Mouse (Mus musculus) neural tube, embryonic 14.5 days (tissue): ENCODE results near the gene Ofcc1. TPM values are rescaled to one million over a fixed set of nuclear protein-coding genes. Genes with fewer than 3 reads are reported as not detected.

ENCODE experiments used
- ATAC-seq: fragments of 200-750 bp; cut with Nextera tagmentation; 2 replicates; pipeline ENCODE4 v1.8.0; 2017; ENCODE audit warnings: low read depth, mild to moderate bottlenecking, moderate TSS enrichment, moderate library complexity
- H3K27ac ChIP-seq: fragments of 300-500 bp; sonication (generic); 2 replicates; pipeline ENCODE4 v1.5.1; 2014; ENCODE audit warnings: low read depth, mild to moderate bottlenecking, control low read depth, low read length, moderate library complexity, mixed read lengths
- H3K27me3 ChIP-seq: fragments of 300-500 bp; sonication (generic); 2 replicates; pipeline ENCODE4 v1.6.1; 2014; ENCODE audit warnings: low read length; ENCODE audit not compliant: control insufficient read depth, insufficient read depth
- H3K36me3 ChIP-seq: fragments of 300-500 bp; sonication (generic); 2 replicates; pipeline ENCODE4 v1.6.1; 2014; ENCODE audit warnings: low read length, mixed read lengths; ENCODE audit not compliant: control insufficient read depth, insufficient read depth
- H3K4me1 ChIP-seq: fragments of 300-500 bp; sonication (generic); 2 replicates; pipeline ENCODE4 v1.6.1; 2014; ENCODE audit warnings: low read length; ENCODE audit not compliant: control insufficient read depth, insufficient read depth
- H3K4me2 ChIP-seq: fragments of 300-500 bp; sonication (generic); 2 replicates; pipeline ENCODE4 v1.6.1; 2014; ENCODE audit warnings: mild to moderate bottlenecking, low read depth, low read length, control low read depth
- H3K4me3 ChIP-seq: fragments of 300-500 bp; sonication (generic); 2 replicates; pipeline ENCODE4 v1.5.1; 2014; ENCODE audit warnings: low read depth, low read length, control low read depth, mixed read lengths
- H3K9ac ChIP-seq: fragments of 300-500 bp; sonication (generic); replicated peaks from 2 replicates; pipeline ENCODE4 v1.6.1; 2014; ENCODE audit warnings: low read depth, mild to moderate bottlenecking, control low read depth, low read length, mixed read lengths
- H3K9me3 ChIP-seq: fragments of 300-500 bp; sonication (generic); 2 replicates; pipeline ENCODE4 v1.6.1; 2016; ENCODE audit warnings: low read length; ENCODE audit not compliant: control insufficient read depth
- WGBS: fragments of 180-500 bp; shearing (Covaris S2); extraction: QIAGEN DNeasy Blood & Tissue Kit; methylation state at CpG from one replicate; pipeline ENCODE4 v1.1.7; 2014; 5-methylcytosine and 5-hydroxymethylcytosine counted together
- polyA plus RNA-seq: library from polyadenylated mRNA; unstranded; fragments of >200 nt; fragmentation: Nextera tagmentation; extraction: Ambion mirVana; gene quantifications from 2 replicates; pipeline ENCODE4 v1.2.1, GENCODE M21; 2014

The Ofcc1 gene
- polyA plus RNA-seq, 1 experiment from 2014 or later = 0.16 TPM

DNA sequence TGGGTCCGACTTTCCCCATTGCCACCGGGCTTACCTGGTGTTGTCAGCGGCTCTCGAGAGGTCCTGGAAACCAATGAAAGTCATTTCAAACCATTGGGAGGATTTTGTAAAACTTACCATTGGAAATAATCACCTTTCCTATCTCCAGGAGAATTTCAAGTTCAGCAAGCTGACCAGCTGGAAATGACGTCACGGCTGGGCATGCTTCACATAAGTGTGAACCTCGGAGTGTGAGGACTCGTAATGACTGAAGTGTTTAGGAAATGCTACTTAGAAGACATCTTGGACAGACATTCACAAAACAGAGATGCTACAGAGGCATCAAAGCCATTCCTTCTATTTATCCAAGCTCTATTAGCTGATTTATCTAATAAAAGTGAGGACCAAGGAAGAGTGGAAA lies 361.0 kb downstream of the Ofcc1 start:
- H3K4me1 ChIP-seq = no peaks in the 10 kb centered on the region
- ATAC-seq = no peak
- H3K4me3 ChIP-seq = no peak overlapping the region
- H3K27me3 ChIP-seq = no peaks in the 10 kb centered on the region
- H3K27ac ChIP-seq = no peak overlapping the region
- no peaks in the 10 kb centered on the region for H3K36me3 ChIP-seq
- WGBS = 85% methylated on average over 8 of the region's 8 CpGs
- no peak overlapping the region for H3K4me2 ChIP-seq
- no peaks in the 10 kb centered on the region for H3K9me3 ChIP-seq
- no peak overlapping the region for H3K9ac ChIP-seq

DNA sequence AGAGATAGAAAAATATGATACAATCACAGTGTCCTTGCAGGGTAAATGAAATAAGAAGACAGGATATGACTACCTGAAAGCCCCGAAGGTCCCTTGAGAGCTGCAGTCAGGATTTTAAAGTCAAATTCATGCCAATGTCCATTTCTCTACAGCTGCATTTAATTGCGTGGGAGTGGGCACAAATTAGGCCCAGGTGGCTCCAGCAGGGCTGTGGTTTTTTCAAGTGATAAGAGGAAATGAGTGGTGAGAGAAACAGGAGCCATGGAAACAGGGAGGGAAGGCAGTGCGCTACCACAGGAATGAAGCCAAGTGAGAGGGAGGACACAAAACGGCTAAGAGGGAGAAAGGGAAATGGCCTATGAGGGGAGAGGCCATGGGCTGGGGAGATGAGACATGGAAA lies 363.3 kb downstream of the Ofcc1 start:
- WGBS = 80% methylated on average over 4 of the region's 4 CpGs
- no peaks in the 10 kb centered on the region for H3K4me1 ChIP-seq
- H3K9ac ChIP-seq = no peak overlapping the region
- H3K4me2 ChIP-seq = no peak overlapping the region
- H3K27me3 ChIP-seq = no peaks in the 10 kb centered on the region
- no peaks in the 10 kb centered on the region for H3K9me3 ChIP-seq
- no peak for ATAC-seq
- H3K36me3 ChIP-seq = no peaks in the 10 kb centered on the region
- no peak overlapping the region for H3K27ac ChIP-seq
- no peak overlapping the region for H3K4me3 ChIP-seq

DNA sequence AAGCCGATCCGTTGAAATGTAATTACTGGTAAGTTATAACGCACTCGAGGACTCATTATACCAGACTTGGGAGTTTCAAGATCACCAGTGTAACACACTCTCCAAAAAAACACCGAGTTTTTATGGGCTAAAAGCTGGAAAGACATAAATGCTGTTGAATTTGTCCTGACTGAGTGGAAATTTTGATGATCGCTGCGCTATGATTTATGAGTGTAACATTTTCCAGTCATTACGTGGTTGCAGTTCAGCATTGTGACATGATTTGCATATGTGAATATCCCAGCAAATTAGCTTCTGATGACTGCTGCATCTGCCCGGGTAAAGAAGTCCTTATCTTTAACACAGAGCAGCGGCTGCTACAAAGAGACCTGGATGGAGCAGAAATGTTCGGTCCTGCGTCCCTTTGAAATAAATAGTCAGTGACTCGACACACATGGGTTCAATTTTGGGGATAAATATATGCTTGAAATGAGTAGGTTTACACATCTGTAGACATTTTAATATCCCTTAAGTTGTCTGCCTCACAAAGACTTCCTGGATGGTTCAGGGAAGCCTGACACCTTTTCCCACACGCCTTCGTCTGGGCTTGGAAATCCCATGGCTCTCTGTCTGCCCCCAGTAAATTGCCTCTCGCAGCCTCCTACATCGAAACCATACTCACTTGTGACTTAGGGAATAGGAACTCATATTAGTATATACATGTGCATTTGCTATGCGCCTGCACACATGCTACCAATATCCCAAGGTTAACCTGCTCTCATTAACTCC lies 381.8 kb downstream of the Ofcc1 start:
- ATAC-seq = peak; percentile 68
- Histone ChIP-seq H3K4me3 (no peak overlapping the region), H3K9ac (no peak overlapping the region), H3K36me3 (no peaks in the 10 kb centered on the region), H3K4me1 (0 out of 2 replicates have a peak, but pooled peaks cover 4% of the 10 kb centered on the region), H3K27me3 (no peaks in the 10 kb centered on the region), H3K9me3 (no peaks in the 10 kb centered on the region), H3K27ac (no peak overlapping the region), H3K4me2 (peak overlapping the region; percentile 6; the same call in 1 of the 2 replicates)
- WGBS = 56% methylated on average over 18 of the region's 18 CpGs

DNA sequence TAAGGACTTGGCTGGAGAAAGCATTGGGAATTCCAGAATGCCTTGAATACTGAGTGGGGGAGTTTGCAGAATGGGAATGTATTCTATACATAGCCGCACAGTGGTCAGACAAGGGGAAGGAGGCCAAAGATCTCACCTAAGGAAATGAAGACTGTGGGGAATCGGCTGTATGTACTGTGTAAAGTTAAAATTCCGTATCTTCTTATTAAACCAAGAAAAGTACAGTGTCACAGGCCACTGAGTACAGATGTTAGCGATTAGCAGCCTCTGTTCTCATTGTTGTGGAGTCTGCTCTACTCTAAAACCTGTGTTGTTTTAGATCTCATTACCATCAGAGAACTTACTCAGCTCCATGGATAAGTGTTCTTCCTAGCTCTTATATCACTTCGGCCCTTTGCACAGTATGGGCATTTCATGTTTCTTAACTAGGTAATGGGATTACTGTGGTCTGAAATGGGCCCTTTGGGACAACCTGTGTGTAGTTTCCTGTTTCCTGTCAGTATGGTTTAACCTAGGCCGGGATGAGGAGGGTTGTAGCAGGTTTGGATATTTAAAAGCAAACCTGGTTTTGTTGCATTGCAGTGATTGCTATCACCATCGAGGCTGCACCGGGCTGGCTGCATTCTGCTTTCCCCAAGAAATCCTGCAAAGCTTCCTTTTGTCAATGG lies 392.8 kb downstream of the Ofcc1 start:
- Histone ChIP-seq H3K4me2 (no peak overlapping the region), H3K9me3 (peaks cover 2% of the 10 kb centered on the region), H3K4me1 (no peaks in the 10 kb centered on the region), H3K27me3 (no peaks in the 10 kb centered on the region), H3K36me3 (no peaks in the 10 kb centered on the region), H3K9ac (no peak overlapping the region), H3K4me3 (no peak overlapping the region), H3K27ac (no peak overlapping the region)
- WGBS = 85% methylated on average over 8 of the region's 8 CpGs
- ATAC-seq = no peak

DNA sequence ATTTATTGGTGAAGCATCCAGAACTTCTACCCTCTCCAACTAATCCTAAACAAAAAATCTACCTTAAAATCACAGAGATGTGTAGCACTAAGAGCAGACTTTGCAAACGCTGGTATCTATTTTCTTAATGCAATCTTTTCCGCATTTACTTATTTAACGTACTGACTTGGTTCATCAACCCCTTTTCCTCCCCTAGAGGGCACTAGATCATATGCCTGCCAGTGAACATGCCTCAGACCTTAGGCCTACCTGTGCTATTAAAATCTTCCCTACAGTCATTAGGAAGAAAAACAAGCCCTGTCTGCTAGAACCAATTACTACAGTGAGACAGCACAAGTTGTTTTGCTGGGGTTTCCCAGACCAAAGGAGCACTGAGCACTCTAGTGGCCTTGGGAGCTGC lies 404.0 kb downstream of the Ofcc1 start:
- Histone ChIP-seq H3K4me2 (no peak overlapping the region), H3K9ac (no peak overlapping the region), H3K9me3 (no peaks in the 10 kb centered on the region), H3K4me1 (no peaks in the 10 kb centered on the region), H3K36me3 (no peaks in the 10 kb centered on the region), H3K4me3 (no peak overlapping the region), H3K27ac (no peak overlapping the region), H3K27me3 (no peaks in the 10 kb centered on the region)
- WGBS = 67% methylated on average over 3 of the region's 3 CpGs
- ATAC-seq = no peak

DNA sequence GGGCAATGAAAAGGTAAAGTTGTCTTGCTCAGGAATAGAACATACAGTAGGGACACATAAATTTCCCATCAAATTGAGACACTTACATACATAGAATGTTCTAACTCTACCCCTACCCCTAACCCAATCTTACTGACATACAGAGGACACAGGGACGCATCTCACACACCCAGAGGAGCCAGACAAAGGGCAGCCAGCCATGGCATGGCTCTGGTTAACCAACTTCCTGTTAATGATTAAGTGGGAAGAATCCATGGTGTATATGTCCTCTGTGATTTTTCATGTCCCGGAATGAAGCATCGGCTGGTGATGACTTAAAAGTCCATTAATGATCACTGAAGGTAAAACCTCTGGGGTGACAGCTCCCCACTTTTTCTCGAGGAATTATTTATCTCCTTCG lies 405.2 kb downstream of the Ofcc1 start:
- H3K4me2 ChIP-seq = no peak overlapping the region

More for the DNA sequence above, 405.2 kb downstream of the Ofcc1 start:
- Histone ChIP-seq H3K27ac (no peak overlapping the region), H3K9ac (no peak overlapping the region), H3K27me3 (no peaks in the 10 kb centered on the region), H3K4me3 (no peak overlapping the region), H3K36me3 (no peaks in the 10 kb centered on the region), H3K4me1 (no peaks in the 10 kb centered on the region), H3K9me3 (no peaks in the 10 kb centered on the region)
- ATAC-seq = peak; percentile 44; the same call in 1 of the 2 replicates
- 52% methylated on average over 5 of the region's 5 CpGs for WGBS
